In genomic region chr2:117417229-117417970, GRCm38 (mm10) we compare ENCODE assay signal across 15 mouse cellular contexts.
DNase-seq lines count a peak whose midpoint lies in the region; ATAC-seq lines count a peak whose summit lies in the region.
"Had no signal": no experiment of that assay in that cellular context is flagged by ENCODE, and none has a peak within 500 bp of the region (broad histone marks: within the 10 kb centered on the region; RNA-seq: fewer than 3 reads in every experiment).

No protein-coding gene starts in this region.

- H3K36me3 ChIP-seq in splenic B cell, adult 2 months (ENCODE audit: control insufficient read depth, insufficient read depth, low read length, poor library complexity, severe bottlenecking), result no peaks in the 10 kb centered on the region
- H3K36me3 ChIP-seq in hindbrain, embryonic 16.5 days (ENCODE audit: control insufficient read depth, insufficient read depth, low read length), result no peaks in the 10 kb centered on the region
- H3K36me3 ChIP-seq: hindbrain, embryonic 15.5 days; liver, embryonic 15.5 days had no signal

- WGBS in hindbrain, embryonic 16.5 days, result 88% methylated on average over 8 of the region's 8 CpGs

- H3K9ac ChIP-seq in hindbrain, embryonic 16.5 days (ENCODE audit: low read depth, low read length), result no peak overlapping the region
- H3K9ac ChIP-seq: hindbrain, embryonic 15.5 days; liver, embryonic 15.5 days had no signal

- intact Hi-C loops in left cerebral cortex, postnatal 25 days (cut with DNase I), result loop anchor here (2.0 kb wide), 2 partner anchors 31 to 75 kb away; partner anchors contain the start of gene Rasgrp1

- H3K4me2 ChIP-seq in hindbrain, embryonic 16.5 days (ENCODE audit: low read length), result no peak overlapping the region
- H3K4me2 ChIP-seq: hindbrain, embryonic 15.5 days; liver, embryonic 15.5 days had no signal

- peak; percentile 83 for DNase-seq in heart, adult 11 months
- no peak for DNase-seq in heart, adult 8-10 months (ENCODE audit: low spot score)
- DNase-seq in CD4-positive, CD25-positive, alpha-beta regulatory T cell, adult 2 months (ENCODE audit: low read depth, low spot score), result peak; percentile 74
- peak; percentile 52 to 91 for DNase-seq in left cerebral cortex, postnatal 25 days (ENCODE audit: low spot score in 2 of 2)
- DNase-seq in splenic B cell, adult 2 months (ENCODE audit: low read depth, low spot score), result peak; percentile 15
- no peak for DNase-seq in kidney, adult 18-20 months
- DNase-seq: embryo, embryonic 11 days; kidney, postnatal 10 days; layer of hippocampus, postnatal 36 days; retina, postnatal 1 day had no signal

- H3K4me3 ChIP-seq in hindbrain, embryonic 16.5 days (ENCODE audit: low read length), result no peak overlapping the region
- H3K4me3 ChIP-seq: hindbrain, embryonic 15.5 days; liver, embryonic 15.5 days had no signal

- no peak overlapping the region for H3K27ac ChIP-seq in hindbrain, embryonic 16.5 days (ENCODE audit: low read depth, low read length)
- H3K27ac ChIP-seq: hindbrain, embryonic 15.5 days; liver, embryonic 15.5 days; stomach, postnatal 0 days had no signal

- H3K4me1 ChIP-seq in hindbrain, embryonic 16.5 days (ENCODE audit: control insufficient read depth, insufficient read depth, low read depth, low read length), result no peaks in the 10 kb centered on the region
- H3K4me1 ChIP-seq: hindbrain, embryonic 15.5 days; liver, embryonic 15.5 days had no signal

- H3K27me3 ChIP-seq in splenic B cell, adult 2 months (ENCODE audit: control insufficient read depth, insufficient read depth, low read length, poor library complexity, severe bottlenecking), result no peaks in the 10 kb centered on the region
- no peaks in the 10 kb centered on the region for H3K27me3 ChIP-seq in hindbrain, embryonic 16.5 days (replicated peaks; ENCODE audit: control insufficient read depth, insufficient read depth, low read length)
- H3K27me3 ChIP-seq: hindbrain, embryonic 15.5 days; liver, embryonic 15.5 days had no signal

- H3K9me3 ChIP-seq in hindbrain, embryonic 16.5 days (ENCODE audit: control insufficient read depth, low read length), result no peaks in the 10 kb centered on the region
- H3K9me3 ChIP-seq: hindbrain, embryonic 15.5 days; liver, embryonic 15.5 days had no signal

- no peak for ATAC-seq in cerebellum, adult (ENCODE audit: insufficient number of reproducible peaks, low FRiP score, low TSS enrichment)
- no peak for ATAC-seq in hindbrain, embryonic 16.5 days

Comparison
In these comparisons a context has a peak if more than half of its experiments do, and no peak if none do; other contexts are left out.
1. DNase-seq: peak in heart, adult 11 months (single experiment), CD4-positive, CD25-positive, alpha-beta regulatory T cell, adult 2 months (single experiment), left cerebral cortex, postnatal 25 days (2 of 2) and splenic B cell, adult 2 months (single experiment); none in heart, adult 8-10 months (single experiment) and kidney, adult 18-20 months (single experiment).